Comparison of ENCODE assay signal across 17 mouse cellular contexts in genomic region chr4:126661249-126661648, GRCm38 (mm10). TPM values are rescaled to one million over a fixed set of nuclear protein-coding genes. Genes with fewer than 3 reads are reported as not detected.
DNase-seq lines count a peak whose midpoint lies in the region; ATAC-seq and TF ChIP-seq lines count a peak whose summit lies in the region.
"Had no signal": no experiment of that assay in that cellular context is flagged by ENCODE, and none has a peak within 500 bp of the region (broad histone marks: within the 10 kb centered on the region; RNA-seq: fewer than 3 reads in every experiment).

No protein-coding gene starts in this region.

- TF ChIP-seq EP300 in heart, adult 2 months (IDR thresholded peaks at IDR 0.05; ENCODE audit: insufficient read depth, low read depth, low read length): no peak

- DNase-seq in left cerebral cortex, postnatal 10 days (ENCODE audit: extremely low spot score in 1 of 2, low spot score in 2 of 2): peak; percentile 19 to 33
- no peak for DNase-seq in left cerebral cortex, adult 11 months (ENCODE audit: low spot score)
- peak; percentile 86 for DNase-seq in brain, embryonic 14.5 days (ENCODE audit: low read depth)
- peak; percentile 82 for DNase-seq in cerebellum, adult 11-12 months
- DNase-seq in embryo, embryonic 10 days (ENCODE audit: low spot score): no peak
- DNase-seq in heart, adult 2 months: no peak
- DNase-seq in thymus, postnatal 10 days (ENCODE audit: low spot score in 2 of 2): no peak
- DNase-seq: heart, adult 18-20 months; heart, postnatal 10 days; kidney, postnatal 10 days; liver, postnatal 0 days; thymus, adult 18-20 months had no signal

- intact Hi-C loops in left cerebral cortex, postnatal 10 days (cut with DNase I): no loop called here
- intact Hi-C loops in heart, adult 2 months (cut with DNase I): no loop called here

- H3K36me3 ChIP-seq in forebrain, embryonic 16.5 days (ENCODE audit: control insufficient read depth, insufficient read depth): no peaks in the 10 kb centered on the region
- no peaks in the 10 kb centered on the region for H3K36me3 ChIP-seq in heart, adult 2 months (ENCODE audit: control insufficient read depth, insufficient read depth, low read length)
- H3K36me3 ChIP-seq: embryonic facial prominence, embryonic 12.5 days; intestine, embryonic 15.5 days; limb, embryonic 12.5 days had no signal

- TF ChIP-seq POLR2A in brain, embryonic 14.5 days (IDR thresholded peaks at IDR 0.05; ENCODE audit: borderline replicate concordance, extremely low read depth, insufficient read depth, insufficient read length, poor library complexity, severe bottlenecking): no peak
- no peak for TF ChIP-seq POLR2A in heart, adult 2 months (IDR thresholded peaks at IDR 0.05; ENCODE audit: insufficient read depth, low read depth, low read length)

- H3K79me2 ChIP-seq in heart, adult 2 months (replicated peaks; ENCODE audit: control insufficient read depth, insufficient read depth, low read length): no peaks in the 10 kb centered on the region

- peaks cover 11% of the 10 kb centered on the region for H3K4me1 ChIP-seq in forebrain, embryonic 16.5 days (replicated peaks; ENCODE audit: control insufficient read depth, insufficient read depth, low read length)
- H3K4me1 ChIP-seq in heart, adult 2 months (ENCODE audit: control insufficient read depth, insufficient read depth, low read length): no peaks in the 10 kb centered on the region
- H3K4me1 ChIP-seq: embryonic facial prominence, embryonic 12.5 days; intestine, embryonic 15.5 days; limb, embryonic 12.5 days had no signal

- no peak overlapping the region for H3K4me3 ChIP-seq in forebrain, embryonic 16.5 days (replicated peaks; ENCODE audit: low read length)
- no peak overlapping the region for H3K4me3 ChIP-seq in heart, adult 2 months
- H3K4me3 ChIP-seq: embryonic facial prominence, embryonic 12.5 days; intestine, embryonic 15.5 days; limb, embryonic 12.5 days had no signal

- ATAC-seq in forebrain, embryonic 16.5 days: peak; percentile 87
- ATAC-seq: intestine, embryonic 15.5 days; liver, postnatal 0 days had no signal

- H3K9ac ChIP-seq in forebrain, embryonic 16.5 days (replicated peaks; ENCODE audit: low read depth, low read length): no peak overlapping the region
- no peak overlapping the region for H3K9ac ChIP-seq in heart, adult 2 months (ENCODE audit: low read depth, low read length)
- H3K9ac ChIP-seq: embryonic facial prominence, embryonic 12.5 days; intestine, embryonic 15.5 days; limb, embryonic 12.5 days; liver, postnatal 0 days had no signal

- no peaks in the 10 kb centered on the region; the same call in 1 of the 2 replicates for H3K27me3 ChIP-seq in forebrain, embryonic 16.5 days (replicated peaks; ENCODE audit: control insufficient read depth, insufficient read depth, low read length)
- H3K27me3 ChIP-seq in heart, adult 2 months (ENCODE audit: control insufficient read depth, insufficient read depth, low read length): 0 out of 2 replicates have a peak, but pooled peaks cover 1% of the 10 kb centered on the region
- H3K27me3 ChIP-seq: embryonic facial prominence, embryonic 12.5 days; intestine, embryonic 15.5 days; limb, embryonic 12.5 days had no signal

- H3K4me2 ChIP-seq in forebrain, embryonic 16.5 days (ENCODE audit: low read length): no peak overlapping the region
- H3K4me2 ChIP-seq: embryonic facial prominence, embryonic 12.5 days; intestine, embryonic 15.5 days; limb, embryonic 12.5 days had no signal

- no peak for TF ChIP-seq CTCF in brain, embryonic 14.5 days (IDR thresholded peaks at IDR 0.05; ENCODE audit: borderline replicate concordance, extremely low read depth, insufficient read depth, insufficient read length)
- no peak for TF ChIP-seq CTCF in heart, adult 2 months (IDR thresholded peaks at IDR 0.05)

- WGBS in forebrain, embryonic 16.5 days: 57% methylated on average over 7 of the region's 7 CpGs
- 49% methylated on average over 7 of the region's 7 CpGs for WGBS in heart, adult 2 months

- no peaks in the 10 kb centered on the region for H3K9me3 ChIP-seq in forebrain, embryonic 16.5 days (ENCODE audit: control insufficient read depth, low read length)
- H3K9me3 ChIP-seq: embryonic facial prominence, embryonic 12.5 days; intestine, embryonic 15.5 days; limb, embryonic 12.5 days had no signal

- no peak overlapping the region; the same call in none of the 2 replicates for H3K27ac ChIP-seq in forebrain, embryonic 16.5 days (ENCODE audit: low read length)
- H3K27ac ChIP-seq in heart, adult 2 months: no peak overlapping the region
- H3K27ac ChIP-seq: embryonic facial prominence, embryonic 12.5 days; intestine, embryonic 15.5 days; limb, embryonic 12.5 days had no signal

RNA-seq across cellular contexts. Expression of gene Psmb2, which starts 16.2 kb away (rescaled TPM):
- 100 to 1,000 TPM; 126 TPM for total RNA-seq in left cerebral cortex, postnatal 10 days (2021)
- polyA plus RNA-seq in brain, embryonic 14.5 days (2012; rRNA removed): 253 and 284 TPM in 2 replicates
- 432 and 443 TPM in 2 replicates for polyA plus RNA-seq in forebrain, embryonic 16.5 days (2015; fragmentation: Nextera tagmentation; extraction: Ambion mirVana)
- total RNA-seq in heart, adult 2 months (2021): 100 to 1,000 TPM; 108 to 129 TPM
- 215 and 253 TPM in 2 replicates for polyA plus RNA-seq in heart, adult 2 months (2012; rRNA removed)

RNA-seq across cellular contexts. Expression of gene 5730409E04Rik, which starts 51.6 kb away (rescaled TPM):
- total RNA-seq in left cerebral cortex, postnatal 10 days (2021): 10 to 100 TPM; 82.3 to 84.7 TPM
- 10.4 and 19.2 TPM in 2 replicates for polyA plus RNA-seq in brain, embryonic 14.5 days (2012; rRNA removed)
- 3.9 and 4.6 TPM in 2 replicates for polyA plus RNA-seq in forebrain, embryonic 16.5 days (2015; fragmentation: Nextera tagmentation; extraction: Ambion mirVana)
- total RNA-seq in heart, adult 2 months (2021): 10 to 100 TPM; 11.9 to 12.6 TPM
- polyA plus RNA-seq in heart, adult 2 months (2012; rRNA removed): 10.6 and 16.8 TPM in 2 replicates
- total RNA-seq: neutrophil, adult 5-6 weeks had no signal

Comparison
In these comparisons a context has a peak if more than half of its experiments do, and no peak if none do; other contexts are left out.
1. DNase-seq: peak in left cerebral cortex, postnatal 10 days (2 of 2), brain, embryonic 14.5 days (single experiment) and cerebellum, adult 11-12 months (single experiment); none in left cerebral cortex, adult 11 months (single experiment), embryo, embryonic 10 days (single experiment), heart, adult 2 months (0 of 2) and thymus, postnatal 10 days (0 of 2).